Mouse (Mus musculus) testis, adult 2 months (tissue): ENCODE data around the gene Pbld2. TPM values are rescaled to one million over a fixed set of nuclear protein-coding genes. Genes with fewer than 3 reads are reported as not detected.

Source experiments
- H3K27ac ChIP-seq: fragments of 200-500 bp; 2 replicates; pipeline ENCODE4 v1.5.1; 2012; ENCODE audit warnings: low read depth, low read length; ENCODE audit not compliant: control insufficient read depth, insufficient read depth
- H3K27me3 ChIP-seq: fragments of 200-500 bp; 2 replicates; pipeline ENCODE4 v1.6.1; 2012; ENCODE audit warnings: mild to moderate bottlenecking, low read length, moderate library complexity; ENCODE audit not compliant: control insufficient read depth, insufficient read depth
- H3K36me3 ChIP-seq: fragments of 200-500 bp; 2 replicates; pipeline ENCODE4 v1.6.1; 2012; ENCODE audit warnings: mild to moderate bottlenecking, low read length; ENCODE audit not compliant: control insufficient read depth, insufficient read depth
- H3K4me1 ChIP-seq: fragments of 200-500 bp; 2 replicates; pipeline ENCODE4 v1.6.1; 2012; ENCODE audit warnings: low read length; ENCODE audit not compliant: control insufficient read depth, insufficient read depth
- H3K4me3 ChIP-seq: fragments of 200-500 bp; 2 replicates; pipeline ENCODE4 v1.5.1; 2012; ENCODE audit warnings: low read depth, mild to moderate bottlenecking, low read length, moderate library complexity, mixed read lengths; ENCODE audit not compliant: control insufficient read depth
- CTCF ChIP-seq: fragments of 200-500 bp; IDR thresholded peaks from 2 replicates; pipeline ENCODE4 v1.5.1; 2012; ENCODE audit warnings: low read depth, mild to moderate bottlenecking, inconsistent platforms, low read length, moderate library complexity; ENCODE audit not compliant: control insufficient read depth, insufficient read depth, insufficient replicate concordance
- POLR2A ChIP-seq: fragments of 200-500 bp; IDR thresholded peaks from 2 replicates; pipeline ENCODE4 v1.6.1; 2012; ENCODE audit warnings: low read depth, mild to moderate bottlenecking, inconsistent platforms, low read length, moderate library complexity; ENCODE audit not compliant: control insufficient read depth
- polyA plus RNA-seq: library from polyadenylated mRNA; depleted of rRNA; stranded (reverse); fragments of >200 nt; gene quantifications from 2 replicates; pipeline ENCODE4 v1.2.3, GENCODE M21; 2012

The Pbld2 gene
- polyA plus RNA-seq, 1 experiment, result 4.0 TPM

- Histone ChIP-seq H3K4me1 (peaks cover 8% of the 10 kb centered on the region), H3K4me3 (peak overlapping the region; percentile 29), H3K27ac (no peak overlapping the region), H3K27me3 (no peaks in the 10 kb centered on the region), H3K36me3 (no peaks in the 10 kb centered on the region)
- TF ChIP-seq CTCF (no peak), POLR2A (no peak)
Observed at GRCm38 (mm10) chr10:63089758-63090571, 65.8 kb downstream of the Pbld2 start.

- TF ChIP-seq CTCF, result no peak
- no peak for TF ChIP-seq POLR2A
- Histone ChIP-seq H3K4me3 (no peak overlapping the region), H3K27me3 (no peaks in the 10 kb centered on the region), H3K27ac (no peak overlapping the region), H3K4me1 (peaks cover 8% of the 10 kb centered on the region), H3K36me3 (no peaks in the 10 kb centered on the region)
Observed at GRCm38 (mm10) chr10:63091915-63092314, 67.8 kb downstream of the Pbld2 start.

GRCm38 (mm10) chr10:63092616-63093550 lies 68.8 kb downstream of the Pbld2 start:
- Histone ChIP-seq H3K27ac (no peak overlapping the region), H3K36me3 (no peaks in the 10 kb centered on the region), H3K27me3 (no peaks in the 10 kb centered on the region), H3K4me3 (no peak overlapping the region), H3K4me1 (peaks cover 8% of the 10 kb centered on the region)
- no peak for TF ChIP-seq POLR2A
- TF ChIP-seq CTCF, result no peak

GRCm38 (mm10) chr10:63096757-63097156 lies 72.6 kb downstream of the Pbld2 start:
- peaks cover 11% of the 10 kb centered on the region for H3K4me1 ChIP-seq
- H3K4me3 ChIP-seq, result no peak overlapping the region
- no peak overlapping the region for H3K27ac ChIP-seq
- no peaks in the 10 kb centered on the region for H3K27me3 ChIP-seq
- no peaks in the 10 kb centered on the region for H3K36me3 ChIP-seq
- TF ChIP-seq CTCF (no peak), POLR2A (no peak)

- peaks cover 11% of the 10 kb centered on the region for H3K4me1 ChIP-seq
- no peaks in the 10 kb centered on the region for H3K27me3 ChIP-seq
- H3K4me3 ChIP-seq, result no peak overlapping the region
- H3K27ac ChIP-seq, result no peak overlapping the region
- no peaks in the 10 kb centered on the region for H3K36me3 ChIP-seq
- TF ChIP-seq CTCF, result no peak
- no peak for TF ChIP-seq POLR2A
Observed at GRCm38 (mm10) chr10:63098191-63098590, 74.1 kb downstream of the Pbld2 start.

GRCm38 (mm10) chr10:63099521-63099920 lies 75.4 kb downstream of the Pbld2 start, which contains the start of gene Atoh7:
Gene Atoh7, plus strand, starts transcription at chr10:63099651.
- peaks cover 11% of the 10 kb centered on the region for H3K4me1 ChIP-seq
- H3K27me3 ChIP-seq, result no peaks in the 10 kb centered on the region
- peak within 1 kb of the TSS; percentile 11 for H3K4me3 ChIP-seq
- H3K27ac ChIP-seq, result no peak within 1 kb of the TSS
- no peaks in the 10 kb centered on the region for H3K36me3 ChIP-seq
- TF ChIP-seq POLR2A (no peak), CTCF (no peak)
